Mouse (Mus musculus) myocyte (in vitro differentiated cells): ENCODE data around the gene Gsta2. TPM values are rescaled to one million over a fixed set of nuclear protein-coding genes. Genes with fewer than 3 reads are reported as not detected.

ENCODE experiments used
- H3K27me3 ChIP-seq: one replicate; pipeline ENCODE4 v1.6.1; 2011; ENCODE audit not compliant: control insufficient read depth, insufficient read depth, insufficient read length
- H3K36me3 ChIP-seq: one replicate; pipeline ENCODE4 v1.6.1; 2011; ENCODE audit not compliant: control insufficient read depth, insufficient read depth
- H3K4me2 ChIP-seq: one replicate; pipeline ENCODE4 v1.6.1; 2011; ENCODE audit warnings: low read depth, control low read depth
- H3K4me3 ChIP-seq: one replicate; pipeline ENCODE4 v1.5.1; 2011; ENCODE audit warnings: mild to moderate bottlenecking, control low read depth, moderate library complexity
- H3K79me2 ChIP-seq: one replicate; pipeline ENCODE4 v1.6.1; 2011; ENCODE audit not compliant: control insufficient read depth, insufficient read depth
- H3ac ChIP-seq: one replicate; pipeline ENCODE4 v1.6.1; 2011; ENCODE audit not compliant: control insufficient read depth, insufficient read length
- CEBPB ChIP-seq: IDR thresholded peaks from 2 replicates; pipeline ENCODE4 v1.6.1; 2011; ENCODE audit warnings: mild to moderate bottlenecking, moderate library complexity; ENCODE audit not compliant: poor library complexity, insufficient read depth, severe bottlenecking
- E2F4 ChIP-seq: IDR thresholded peaks from one replicate; pipeline ENCODE4 v1.6.1; 2011; ENCODE audit warnings: mild to moderate bottlenecking, control low read depth, moderate library complexity; ENCODE audit not compliant: insufficient read depth
- MAX ChIP-seq: IDR thresholded peaks from one replicate; pipeline ENCODE4 v1.6.1; 2011; ENCODE audit warnings: low read depth, mild to moderate bottlenecking, control low read depth
- MYOD1 ChIP-seq, 3 experiments: IDR thresholded peaks; one replicate each; pipeline ENCODE4 v1.6.1; 2011; ENCODE audit warnings: control low read depth in 2 of 3, low read depth in 2 of 3, mild to moderate bottlenecking in 2 of 3, moderate library complexity in 1 of 3; ENCODE audit not compliant: insufficient read length in 2 of 3, control insufficient read depth in 1 of 3
- MYOG ChIP-seq, 3 experiments: IDR thresholded peaks; one replicate each; pipeline ENCODE4 v1.6.1; 2011; ENCODE audit warnings: control low read depth in 2 of 3, low read depth in 2 of 3, mild to moderate bottlenecking in 2 of 3; ENCODE audit not compliant: insufficient read length in 2 of 3, control insufficient read depth in 1 of 3, insufficient read depth in 1 of 3
- POLR2A ChIP-seq: IDR thresholded peaks from one replicate; pipeline ENCODE4 v1.6.1; 2011; ENCODE audit warnings: low read depth, mild to moderate bottlenecking, control low read depth, moderate library complexity; ENCODE audit not compliant: insufficient read length
- POLR2AphosphoS2 ChIP-seq: IDR thresholded peaks from one replicate; pipeline ENCODE4 v1.6.1; 2011; ENCODE audit warnings: low read depth, control low read depth; ENCODE audit not compliant: insufficient read length
- REST ChIP-seq: IDR thresholded peaks from one replicate; pipeline ENCODE4 v1.6.1; 2011; ENCODE audit warnings: mild to moderate bottlenecking, control low read depth, moderate library complexity; ENCODE audit not compliant: insufficient read depth, insufficient read length
- SRF ChIP-seq: IDR thresholded peaks from one replicate; pipeline ENCODE4 v1.6.1; 2011; ENCODE audit warnings: low read depth; ENCODE audit not compliant: control insufficient read depth, insufficient read length
- TCF12 ChIP-seq: IDR thresholded peaks from one replicate; pipeline ENCODE4 v1.6.1; 2011; ENCODE audit warnings: mild to moderate bottlenecking, control low read depth; ENCODE audit not compliant: poor library complexity, insufficient read depth, severe bottlenecking
- TCF3 ChIP-seq: IDR thresholded peaks from one replicate; pipeline ENCODE4 v1.6.1; 2011; ENCODE audit warnings: low read depth, control low read depth; ENCODE audit not compliant: insufficient read length
- USF1 ChIP-seq: IDR thresholded peaks from one replicate; pipeline ENCODE4 v1.6.1; 2011; ENCODE audit warnings: low read depth, mild to moderate bottlenecking, control low read depth, moderate library complexity
- polyA plus RNA-seq: library from polyadenylated mRNA; unstranded; fragments of >200 nt; fragmentation: generic; extraction: Trizol; gene quantifications from one replicate; pipeline ENCODE4 v1.2.1, GENCODE M21; 2012; ENCODE audit warnings: missing spikeins

Gsta2 gene
- polyA plus RNA-seq, 1 experiment = 0.20 TPM

DNA sequence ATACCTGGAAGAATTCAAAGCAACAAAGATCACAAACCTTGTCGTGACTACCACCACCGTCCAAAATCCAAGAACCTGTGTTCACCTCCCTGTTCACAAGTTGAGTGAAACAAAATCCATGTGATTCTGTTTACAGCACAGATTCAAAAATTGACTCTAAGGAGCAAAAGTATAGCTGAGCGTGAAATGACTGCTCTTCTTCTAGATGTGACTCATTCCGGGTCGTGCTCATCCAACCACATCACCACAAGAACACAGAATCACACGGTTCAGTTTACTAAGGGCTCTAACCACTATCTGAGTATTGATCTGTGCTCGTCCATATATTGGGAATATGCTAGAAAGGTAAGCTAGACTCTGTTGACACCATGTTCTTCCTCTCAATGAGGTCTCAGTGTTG is 31.4 kb upstream of the Gsta2 start:
- Histone ChIP-seq H3ac (no peak overlapping the region), H3K27me3 (no peaks in the 10 kb centered on the region), H3K36me3 (no peaks in the 10 kb centered on the region), H3K4me3 (no peak overlapping the region), H3K4me2 (no peak overlapping the region), H3K79me2 (no peaks in the 10 kb centered on the region)
- TF ChIP-seq MYOG (IDR thresholded peaks at IDR 0.05; ENCODE audit: control insufficient read depth in 1 of 3, insufficient read depth in 1 of 3, insufficient read length in 2 of 3, low read depth in 2 of 3) = no peak
- TF ChIP-seq MAX = no peak
- no peak for TF ChIP-seq E2F4
- no peak for TF ChIP-seq REST
- TF ChIP-seq MYOD1 (IDR thresholded peaks at IDR 0.05; ENCODE audit: control insufficient read depth in 1 of 3, insufficient read length in 2 of 3, low read depth in 2 of 3) = no peak
- no peak for TF ChIP-seq TCF12
- TF ChIP-seq SRF = no peak
- TF ChIP-seq USF1 = no peak
- no peak for TF ChIP-seq POLR2A
- no peak for TF ChIP-seq TCF3
- no peak for TF ChIP-seq POLR2AphosphoS2
- TF ChIP-seq CEBPB = no peak

GRCm38 (mm10) chr9:78385893-78386292 is 30.3 kb upstream of the Gsta2 start:
- TF ChIP-seq USF1 (no peak), POLR2AphosphoS2 (no peak), TCF12 (no peak)
- Histone ChIP-seq H3K4me3 (no peak overlapping the region), H3K36me3 (no peaks in the 10 kb centered on the region), H3K27me3 (no peaks in the 10 kb centered on the region), H3K4me2 (no peak overlapping the region), H3ac (no peak overlapping the region), H3K79me2 (no peaks in the 10 kb centered on the region)

GRCm38 (mm10) chr9:78378113-78378785 is 22.7 kb upstream of the Gsta2 start, which contains the start of gene Ooep:
Gene Ooep (minus strand): TSS chr9:78378725.
- H3K4me2 ChIP-seq = peak within 1 kb of the TSS; percentile 64
- H3K27me3 ChIP-seq = no peaks in the 10 kb centered on the region
- H3K4me3 ChIP-seq = no peak within 1 kb of the TSS
- no peaks in the 10 kb centered on the region for H3K79me2 ChIP-seq
- no peak within 1 kb of the TSS for H3ac ChIP-seq
- TF ChIP-seq REST (no peak), MAX (no peak), POLR2A (no peak)
- H3K36me3 ChIP-seq = no peaks in the 10 kb centered on the region

- no peaks in the 10 kb centered on the region for H3K27me3 ChIP-seq
- H3K4me2 ChIP-seq = no peak overlapping the region
- no peak overlapping the region for H3ac ChIP-seq
- H3K4me3 ChIP-seq = no peak overlapping the region
- H3K36me3 ChIP-seq = no peaks in the 10 kb centered on the region
- TF ChIP-seq TCF12 = no peak
- no peak for TF ChIP-seq MYOD1 (IDR thresholded peaks at IDR 0.05; ENCODE audit: control insufficient read depth in 1 of 3, insufficient read length in 2 of 3, low read depth in 2 of 3)
- no peak for TF ChIP-seq MYOG (IDR thresholded peaks at IDR 0.05; ENCODE audit: control insufficient read depth in 1 of 3, insufficient read depth in 1 of 3, insufficient read length in 2 of 3, low read depth in 2 of 3)
- TF ChIP-seq USF1 = no peak
- TF ChIP-seq MAX = no peak
- TF ChIP-seq TCF3 = no peak
- no peak for TF ChIP-seq POLR2A
- no peak for TF ChIP-seq REST
- no peak for TF ChIP-seq CEBPB
- TF ChIP-seq E2F4 = no peak
- TF ChIP-seq POLR2AphosphoS2 = no peak
- H3K79me2 ChIP-seq = no peaks in the 10 kb centered on the region
Observed at GRCm38 (mm10) chr9:78377546-78377945, 22.0 kb upstream of the Gsta2 start.

GRCm38 (mm10) chr9:78375486-78375885 is 19.9 kb upstream of the Gsta2 start:
- TF ChIP-seq E2F4 (no peak), POLR2AphosphoS2 (no peak), POLR2A (no peak), SRF (no peak)
- Histone ChIP-seq H3K27me3 (no peaks in the 10 kb centered on the region), H3K4me2 (no peak overlapping the region), H3ac (no peak overlapping the region), H3K36me3 (no peaks in the 10 kb centered on the region), H3K79me2 (no peaks in the 10 kb centered on the region), H3K4me3 (no peak overlapping the region)
